Mouse (Mus musculus) forebrain, embryonic 16.5 days (tissue): ENCODE measurements around the gene Selenbp1. TPM values are rescaled to one million over a fixed set of nuclear protein-coding genes. Genes with fewer than 3 reads are reported as not detected.

Source experiments
- ATAC-seq: fragments of 200-750 bp; cut with Nextera tagmentation; 2 replicates; pipeline ENCODE4 v1.8.0; 2017; ENCODE audit warnings: mild to moderate bottlenecking, moderate library complexity
- H3K27ac ChIP-seq: fragments of 300-500 bp; sonication (generic); 2 replicates; pipeline ENCODE4 v1.5.1; 2014; ENCODE audit warnings: low read length, control low read depth
- H3K27me3 ChIP-seq: fragments of 300-500 bp; sonication (generic); replicated peaks from 2 replicates; pipeline ENCODE4 v1.6.1; 2014; ENCODE audit warnings: low read length; ENCODE audit not compliant: control insufficient read depth, insufficient read depth
- H3K36me3 ChIP-seq: fragments of 300-500 bp; sonication (generic); 2 replicates; pipeline ENCODE4 v1.6.1; 2014; ENCODE audit not compliant: control insufficient read depth, insufficient read depth
- H3K4me1 ChIP-seq: fragments of 300-500 bp; sonication (generic); replicated peaks from 2 replicates; pipeline ENCODE4 v1.6.1; 2014; ENCODE audit warnings: low read length; ENCODE audit not compliant: control insufficient read depth, insufficient read depth
- H3K4me2 ChIP-seq: fragments of 300-500 bp; sonication (generic); 2 replicates; pipeline ENCODE4 v1.6.1; 2014; ENCODE audit warnings: mild to moderate bottlenecking, low read length, control low read depth
- H3K4me3 ChIP-seq: fragments of 300-500 bp; sonication (generic); replicated peaks from 2 replicates; pipeline ENCODE4 v1.5.1; 2014; ENCODE audit warnings: mild to moderate bottlenecking, low read length, control low read depth
- H3K9ac ChIP-seq: fragments of 300-500 bp; sonication (generic); replicated peaks from 2 replicates; pipeline ENCODE4 v1.6.1; 2014; ENCODE audit warnings: low read depth, low read length, control low read depth
- H3K9me3 ChIP-seq: fragments of 300-500 bp; sonication (generic); 2 replicates; pipeline ENCODE4 v1.6.1; 2016; ENCODE audit warnings: low read length; ENCODE audit not compliant: control insufficient read depth
- WGBS: fragments of 180-500 bp; shearing (Covaris S2); extraction: QIAGEN DNeasy Blood & Tissue Kit; methylation state at CpG from one replicate; pipeline ENCODE4 v1.1.7; 2014; 5-methylcytosine and 5-hydroxymethylcytosine counted together
- polyA plus RNA-seq: library from polyadenylated mRNA; unstranded; fragments of >200 nt; fragmentation: Nextera tagmentation; extraction: Ambion mirVana; gene quantifications from 2 replicates; pipeline ENCODE4 v1.2.1, GENCODE M21; 2015

Gene Selenbp1
- polyA plus RNA-seq, 1 experiment from 2014 or later, result 8.5 TPM

DNA sequence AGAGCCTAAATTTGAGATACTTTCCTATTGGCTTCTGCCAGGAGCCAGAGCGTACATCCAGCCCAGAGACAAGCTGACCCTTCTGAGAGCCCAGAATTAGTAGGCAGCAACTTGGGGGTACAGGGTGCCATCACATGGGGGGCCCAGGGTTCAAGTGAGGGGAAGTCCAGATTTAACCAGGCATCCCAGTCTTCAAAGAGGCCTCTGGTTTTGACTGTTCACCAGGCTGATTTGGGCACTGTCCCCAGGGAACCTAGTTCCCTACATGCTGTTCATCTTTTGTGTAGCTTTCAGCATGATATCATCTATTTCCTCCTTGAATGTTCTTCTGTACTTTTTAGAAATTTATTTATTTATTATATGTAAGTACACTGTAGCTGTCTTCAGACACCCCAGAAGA lies 32.1 kb downstream of the Selenbp1 start:
- Histone ChIP-seq H3K9ac (no peak overlapping the region), H3K4me2 (no peak overlapping the region), H3K4me1 (no peaks in the 10 kb centered on the region), H3K27me3 (no peaks in the 10 kb centered on the region), H3K4me3 (no peak overlapping the region), H3K27ac (no peak overlapping the region), H3K9me3 (no peaks in the 10 kb centered on the region), H3K36me3 (no peaks in the 10 kb centered on the region)
- no peak for ATAC-seq
- 94% methylated on average over 1 of the region's 1 CpGs for whole genome bisulfite sequencing

DNA sequence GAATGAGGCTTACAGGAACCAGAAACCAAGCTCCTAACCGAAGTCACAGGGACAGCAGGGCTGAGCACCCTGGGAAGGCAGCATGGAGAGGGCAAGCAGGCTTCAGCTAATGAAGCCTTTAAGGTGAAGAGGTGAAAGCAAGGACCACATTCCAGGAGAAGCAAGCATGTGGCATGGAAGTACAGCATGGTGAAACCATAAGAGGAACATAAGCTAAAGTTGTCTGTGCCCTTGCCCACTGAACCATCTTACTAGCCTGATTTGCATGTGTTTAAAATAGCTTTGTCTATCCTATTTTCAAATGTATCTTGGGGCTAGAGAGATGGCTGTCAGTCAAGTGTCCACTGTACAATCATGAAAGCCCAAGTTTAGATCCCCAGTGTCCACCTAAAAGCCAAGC lies 33.0 kb downstream of the Selenbp1 start:
- H3K4me3 ChIP-seq, result no peak overlapping the region
- no peak overlapping the region for H3K27ac ChIP-seq
- H3K9me3 ChIP-seq, result no peaks in the 10 kb centered on the region
- H3K9ac ChIP-seq, result no peak overlapping the region
- no peaks in the 10 kb centered on the region for H3K4me1 ChIP-seq
- 71% methylated on average over 1 of the region's 1 CpGs for WGBS
- ATAC-seq, result no peak
- no peaks in the 10 kb centered on the region for H3K36me3 ChIP-seq
- no peaks in the 10 kb centered on the region for H3K27me3 ChIP-seq
- H3K4me2 ChIP-seq, result no peak overlapping the region

GRCm38 (mm10) chr3:94972552-94972951 lies 39.7 kb downstream of the Selenbp1 start:
- H3K27ac ChIP-seq, result no peak overlapping the region
- peaks cover 17% of the 10 kb centered on the region for H3K4me1 ChIP-seq
- H3K27me3 ChIP-seq, result no peaks in the 10 kb centered on the region
- H3K36me3 ChIP-seq, result no peaks in the 10 kb centered on the region
- H3K4me2 ChIP-seq, result no peak overlapping the region
- no peak for ATAC-seq
- H3K9me3 ChIP-seq, result no peaks in the 10 kb centered on the region
- WGBS, result 87% methylated on average over 3 of the region's 3 CpGs
- no peak overlapping the region for H3K9ac ChIP-seq
- no peak overlapping the region for H3K4me3 ChIP-seq

GRCm38 (mm10) chr3:94973620-94974019 lies 40.8 kb downstream of the Selenbp1 start:
- 87% methylated on average over 5 of the region's 5 CpGs for WGBS
- ATAC-seq, result no peak
- no peak overlapping the region for H3K4me3 ChIP-seq
- no peak overlapping the region for H3K9ac ChIP-seq
- H3K27ac ChIP-seq, result no peak overlapping the region
- H3K36me3 ChIP-seq, result no peaks in the 10 kb centered on the region
- H3K4me2 ChIP-seq, result no peak overlapping the region
- no peaks in the 10 kb centered on the region for H3K27me3 ChIP-seq
- peaks cover 17% of the 10 kb centered on the region for H3K4me1 ChIP-seq
- no peaks in the 10 kb centered on the region for H3K9me3 ChIP-seq

DNA sequence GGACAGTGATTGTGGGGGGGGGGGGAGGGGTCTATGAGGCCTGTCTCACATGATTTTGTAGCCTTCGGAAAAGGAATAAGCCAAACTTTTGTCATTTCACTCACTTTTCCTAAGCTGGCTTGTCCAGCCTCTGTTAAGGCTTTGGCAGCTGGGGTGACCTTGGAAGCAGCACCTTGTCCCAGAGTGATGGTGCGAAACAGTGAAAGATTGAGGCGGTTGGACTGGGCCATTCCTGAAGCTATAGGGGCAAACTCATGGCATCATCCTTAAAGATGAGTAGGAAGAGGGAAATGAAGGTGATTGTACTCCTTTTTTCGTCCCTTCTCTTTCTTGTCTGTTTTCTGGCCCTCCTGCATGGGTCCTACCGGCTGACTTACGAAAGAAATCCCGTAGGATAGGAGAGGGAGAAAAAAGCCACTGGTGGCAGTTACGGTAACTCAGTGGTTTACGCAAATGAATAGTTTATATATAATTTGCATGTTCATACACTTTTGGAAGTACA lies 41.2 kb downstream of the Selenbp1 start:
- 19% methylated on average over 9 of the region's 9 CpGs for WGBS
- peaks cover 17% of the 10 kb centered on the region for H3K4me1 ChIP-seq
- no peaks in the 10 kb centered on the region for H3K27me3 ChIP-seq
- H3K9me3 ChIP-seq, result no peaks in the 10 kb centered on the region
- peak overlapping the region; percentile 96 for H3K4me3 ChIP-seq
- peak; percentile 29 for ATAC-seq
- no peaks in the 10 kb centered on the region; the same call in 1 of the 2 replicates for H3K36me3 ChIP-seq
- peak overlapping the region; percentile 57 for H3K4me2 ChIP-seq
- H3K9ac ChIP-seq, result peak overlapping the region; percentile 16; the same call in 1 of the 2 replicates
- no peak overlapping the region for H3K27ac ChIP-seq

GRCm38 (mm10) chr3:94974528-94975422 lies 41.9 kb downstream of the Selenbp1 start, which contains the start of gene Pi4kb:
Gene Pi4kb (plus strand): TSS chr3:94974731.
- Histone ChIP-seq H3K27ac (peak within 1 kb of the TSS; percentile 92), H3K4me1 (peaks cover 17% of the 10 kb centered on the region), H3K4me3 (peak within 1 kb of the TSS; percentile 96), H3K4me2 (peak within 1 kb of the TSS; percentile 80), H3K9ac (peak within 1 kb of the TSS; percentile 97), H3K27me3 (no peaks in the 10 kb centered on the region), H3K9me3 (no peaks in the 10 kb centered on the region), H3K36me3 (no peaks in the 10 kb centered on the region; the same call in 1 of the 2 replicates)
- peak; percentile 96 for ATAC-seq
- under 1% methylated on average over 51 of the region's 57 CpGs for WGBS

- H3K9ac ChIP-seq, result no peak overlapping the region
- peaks cover 10% of the 10 kb centered on the region for H3K36me3 ChIP-seq
- H3K4me2 ChIP-seq, result no peak overlapping the region
- H3K4me1 ChIP-seq, result peaks cover 2% of the 10 kb centered on the region
- no peak overlapping the region for H3K4me3 ChIP-seq
- WGBS, result 90% methylated on average over 11 of the region's 11 CpGs
- no peak overlapping the region for H3K27ac ChIP-seq
- H3K27me3 ChIP-seq, result no peaks in the 10 kb centered on the region
- H3K9me3 ChIP-seq, result no peaks in the 10 kb centered on the region
- no peak for ATAC-seq
These were observed 51.5 kb downstream of the Selenbp1 start for GRCm38 (mm10) chr3:94984312-94984711.

GRCm38 (mm10) chr3:94985513-94985912 lies 52.7 kb downstream of the Selenbp1 start:
- H3K36me3 ChIP-seq, result peaks cover 10% of the 10 kb centered on the region
- H3K27ac ChIP-seq, result no peak overlapping the region
- H3K27me3 ChIP-seq, result no peaks in the 10 kb centered on the region
- peaks cover 4% of the 10 kb centered on the region for H3K4me1 ChIP-seq
- ATAC-seq, result no peak
- no peak overlapping the region for H3K4me2 ChIP-seq
- H3K4me3 ChIP-seq, result no peak overlapping the region
- WGBS, result 94% methylated on average over 2 of the region's 2 CpGs
- no peak overlapping the region for H3K9ac ChIP-seq
- H3K9me3 ChIP-seq, result no peaks in the 10 kb centered on the region

GRCm38 (mm10) chr3:94987578-94987977 lies 54.7 kb downstream of the Selenbp1 start:
- no peaks in the 10 kb centered on the region for H3K9me3 ChIP-seq
- peaks cover 10% of the 10 kb centered on the region for H3K36me3 ChIP-seq
- H3K9ac ChIP-seq, result no peak overlapping the region
- no peak overlapping the region for H3K4me2 ChIP-seq
- ATAC-seq, result no peak
- peaks cover 4% of the 10 kb centered on the region for H3K4me1 ChIP-seq
- H3K27me3 ChIP-seq, result no peaks in the 10 kb centered on the region
- no peak overlapping the region for H3K27ac ChIP-seq
- H3K4me3 ChIP-seq, result no peak overlapping the region
